Mouse (Mus musculus) cerebellum, postnatal 14 days (tissue): Measurements from ENCODE around the gene Gm42791.

Experiments
- DNase-seq, 2 experiments: peaks; one replicate each; pipeline ENCODE4 v3.0.0; 2021; ENCODE audit warnings: mixed read lengths in 2 of 2

The Gm42791 gene

DNA sequence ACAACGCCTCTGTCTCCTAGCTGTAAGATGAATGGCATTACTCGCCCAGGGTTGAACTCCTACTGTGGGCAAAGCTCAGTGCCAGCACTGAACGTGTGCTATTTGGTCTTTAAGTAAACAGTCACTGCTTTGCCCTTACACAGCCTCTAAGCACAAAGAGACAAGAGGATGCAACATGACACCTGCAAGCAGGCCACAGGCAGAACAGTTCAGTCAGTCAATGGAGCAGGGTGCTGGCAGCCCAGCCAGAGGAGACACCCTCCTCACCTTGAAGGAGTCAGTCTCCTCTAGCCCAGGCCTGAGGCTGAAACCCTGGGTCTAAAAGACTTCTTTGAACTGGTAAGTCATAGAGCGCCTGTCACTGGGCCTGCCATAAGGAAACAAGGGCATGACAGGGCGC, 76.9 kb downstream of the Gm42791 start:
- DNase-seq, result no peak

GRCm38 (mm10) chr5:148916775-148917174, 78.2 kb downstream of the Gm42791 start:
- DNase-seq, result no peak

GRCm38 (mm10) chr5:148912262-148912661, 82.7 kb downstream of the Gm42791 start:
- DNase-seq, result peak in 1 of 2 experiments; percentile 15

DNA sequence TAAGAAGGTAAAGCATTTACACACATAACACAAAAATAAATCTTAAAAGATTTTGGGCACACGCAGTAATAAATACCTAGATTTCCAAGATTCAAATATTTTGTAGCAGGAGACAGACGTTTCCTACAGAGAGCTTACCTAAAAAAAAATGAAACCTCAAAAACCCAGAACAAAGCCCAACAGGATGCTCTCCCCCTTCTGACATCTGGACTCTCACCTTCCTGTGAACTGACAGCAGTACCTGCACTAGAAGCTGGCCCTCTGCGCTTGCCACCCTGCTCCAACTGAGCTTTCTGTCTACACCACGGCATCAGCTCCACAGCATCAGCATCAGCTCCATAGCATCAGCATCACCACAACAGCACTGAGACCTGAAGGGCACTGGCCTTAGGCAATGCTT, 84.9 kb downstream of the Gm42791 start:
- no peak for DNase-seq

DNA sequence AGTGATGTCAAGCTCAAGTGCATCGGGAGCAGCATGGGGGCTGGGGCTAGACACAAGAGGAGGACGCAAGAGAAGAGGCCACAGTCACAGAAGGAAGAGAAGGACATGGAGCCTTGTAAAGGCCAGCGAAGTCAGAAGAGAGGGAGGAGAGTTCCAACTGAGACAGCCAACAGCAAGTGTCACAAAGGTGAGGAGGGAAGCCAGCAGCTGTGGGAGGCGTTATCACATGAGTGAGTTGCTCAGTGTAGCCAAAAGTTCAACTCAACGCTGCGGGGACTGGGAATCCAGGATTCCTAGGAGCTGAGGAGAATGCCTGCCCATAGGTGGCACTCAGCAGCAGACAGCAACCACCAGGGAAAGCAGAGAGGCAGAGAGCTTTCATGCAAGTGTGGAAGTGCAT, 85.5 kb downstream of the Gm42791 start:
- no peak for DNase-seq

DNA sequence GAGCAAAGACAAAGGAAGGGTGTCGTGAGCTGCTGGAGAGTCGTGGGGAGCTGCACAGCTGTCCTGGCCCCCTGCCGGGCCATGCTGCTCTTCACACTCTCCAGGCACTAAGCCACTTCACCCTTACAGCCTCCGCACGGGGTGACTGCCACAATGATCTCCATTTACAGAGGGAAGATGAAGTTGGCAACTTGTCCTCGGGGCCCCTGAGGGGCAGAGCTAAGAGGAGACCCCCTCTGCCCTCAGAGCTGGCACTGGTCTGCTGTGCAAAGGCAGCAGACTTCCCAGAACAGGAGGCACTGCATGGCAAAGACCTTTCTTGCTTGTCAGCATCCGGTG, 85.9 kb downstream of the Gm42791 start:
- DNase-seq, result peak in 1 of 2 experiments; percentile 34

DNA sequence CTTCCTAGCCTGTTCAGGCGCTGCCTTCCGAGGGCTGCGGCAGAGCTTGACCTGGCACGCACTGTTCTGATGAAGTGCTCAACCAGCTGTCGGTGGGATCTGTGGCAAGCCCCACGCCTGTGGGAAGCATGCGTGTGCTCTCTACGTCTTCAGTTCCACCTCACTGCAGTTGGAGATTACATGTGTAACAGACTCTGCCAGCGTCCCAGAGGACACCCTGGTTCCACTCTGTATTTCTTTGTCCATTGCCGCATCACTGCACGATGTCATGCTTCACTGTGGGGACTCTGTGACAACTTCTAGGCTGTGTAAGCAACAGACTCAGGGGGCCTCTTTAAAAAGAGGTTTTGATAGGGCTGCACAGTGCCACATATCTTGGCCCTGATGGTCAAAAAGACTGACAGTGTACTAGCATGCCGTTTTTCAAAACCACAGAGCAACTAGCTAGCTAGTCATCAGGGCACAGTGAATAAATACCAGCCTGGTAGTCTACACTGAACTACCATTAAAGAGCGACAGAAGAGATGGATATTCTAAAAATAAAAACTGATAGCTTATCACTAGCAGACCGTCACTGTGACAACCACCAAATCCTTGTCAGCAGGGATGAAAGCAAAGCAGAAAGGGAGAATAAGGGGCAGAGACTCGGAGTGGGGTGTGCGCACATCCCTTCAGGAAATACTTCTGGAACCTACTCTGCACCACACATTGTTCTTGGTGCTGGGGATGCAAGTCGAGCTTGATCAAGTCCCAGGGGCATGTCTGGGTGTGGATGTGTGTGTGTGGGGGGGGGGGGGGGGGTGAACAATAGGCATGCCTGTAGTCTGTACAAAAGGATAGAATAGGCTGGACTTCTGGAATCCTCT, 86.5 kb downstream of the Gm42791 start:
- DNase-seq, result no peak

- no peak for DNase-seq
Observed at GRCm38 (mm10) chr5:148906305-148906704, 88.6 kb downstream of the Gm42791 start.

DNA sequence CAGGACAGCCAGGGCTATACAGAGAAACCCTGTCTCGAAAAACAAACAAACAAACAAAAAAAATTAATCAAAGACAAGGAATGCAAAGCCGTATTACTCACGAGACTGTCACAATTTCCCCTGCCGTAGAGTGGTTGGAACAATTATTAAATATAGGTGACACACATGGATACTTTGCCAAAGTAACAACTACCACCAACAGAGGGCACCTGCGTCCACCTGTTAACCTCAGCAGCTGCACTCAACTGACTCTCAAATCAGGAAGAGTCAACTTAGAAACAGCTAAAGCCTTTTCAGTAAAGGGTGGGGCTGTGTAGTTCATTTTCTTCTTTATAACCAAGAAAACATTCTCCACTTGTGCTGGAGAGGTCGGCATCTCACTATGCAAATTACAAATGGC, 90.1 kb downstream of the Gm42791 start:
- peak; percentile 36 to 37 for DNase-seq

DNA sequence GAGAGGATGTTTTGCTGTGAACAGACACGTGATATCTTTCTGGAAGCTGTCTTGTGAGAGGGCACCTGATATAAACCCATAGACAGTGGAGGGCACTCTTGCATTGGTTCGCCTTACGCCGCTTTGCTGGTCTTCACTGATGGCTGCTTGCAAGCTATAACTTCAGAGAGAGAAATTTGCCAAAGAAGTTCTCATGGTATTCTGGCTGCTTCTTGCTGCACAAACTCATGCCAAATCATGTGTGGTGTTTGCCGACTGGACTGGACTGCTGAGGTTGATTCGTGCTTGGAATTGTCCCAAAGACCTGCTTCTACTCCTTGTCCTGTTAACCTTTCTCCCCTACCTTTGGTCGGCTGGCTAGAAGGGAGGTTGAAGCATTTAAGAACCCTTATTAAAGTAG, 95.6 kb downstream of the Gm42791 start:
- peak; percentile 13 to 32 for DNase-seq

DNA sequence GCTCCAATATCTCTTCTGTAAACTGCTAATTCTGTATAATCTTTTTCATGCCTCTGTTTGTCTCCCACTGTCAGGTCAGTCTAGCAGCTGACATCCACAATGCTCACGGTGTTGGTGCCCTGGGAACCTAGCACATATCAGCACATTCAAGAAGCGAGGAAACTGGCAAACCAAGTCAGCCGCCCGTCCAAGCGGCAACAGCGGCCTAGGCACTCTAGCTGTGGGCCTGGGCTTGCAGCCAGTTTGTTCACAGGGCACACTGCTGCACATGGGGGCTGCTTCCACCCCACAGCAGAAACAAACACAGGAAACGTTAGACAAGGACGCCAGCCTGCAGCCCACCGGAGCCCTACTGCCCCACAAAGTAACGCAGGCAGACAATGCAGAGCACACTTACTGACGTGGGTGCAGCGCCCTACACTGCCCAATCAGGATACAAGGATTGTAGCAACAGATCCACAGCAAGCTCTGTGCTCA, 97.0 kb downstream of the Gm42791 start:
- peak; percentile 32 to 45 for DNase-seq

DNA sequence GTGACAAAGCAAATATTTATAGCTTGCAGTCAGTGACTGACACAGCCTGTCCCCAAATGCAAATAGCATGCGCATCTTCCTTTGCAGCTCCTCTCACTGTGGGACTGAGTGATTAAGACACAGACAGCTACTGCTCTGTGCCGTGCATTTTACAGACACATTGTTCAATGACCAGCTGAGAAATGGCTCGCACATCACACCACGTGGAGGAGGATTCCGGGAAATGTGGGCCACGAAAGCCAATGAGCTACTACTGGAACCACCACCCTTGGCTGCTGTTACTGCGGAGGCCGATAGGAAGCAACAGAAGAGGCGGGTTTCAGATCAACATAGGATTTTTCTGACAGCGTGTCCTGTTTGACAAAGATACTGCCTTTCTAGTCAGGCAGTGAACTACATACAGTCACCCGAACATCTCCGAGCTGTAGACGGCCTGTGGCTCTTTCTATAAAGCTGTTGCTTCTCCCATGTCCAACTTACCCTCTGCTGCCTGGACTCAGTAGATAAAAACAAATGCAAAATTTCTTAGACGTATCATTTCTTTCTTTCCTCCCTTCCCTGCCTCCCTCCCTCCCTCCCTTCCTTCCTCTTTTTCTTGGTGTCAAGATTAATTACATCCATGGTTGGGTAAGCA, 97.8 kb downstream of the Gm42791 start:
- DNase-seq, result peak in 1 of 2 experiments; percentile 15

GRCm38 (mm10) chr5:148896515-148896914, 98.4 kb downstream of the Gm42791 start:
- no peak for DNase-seq

DNA sequence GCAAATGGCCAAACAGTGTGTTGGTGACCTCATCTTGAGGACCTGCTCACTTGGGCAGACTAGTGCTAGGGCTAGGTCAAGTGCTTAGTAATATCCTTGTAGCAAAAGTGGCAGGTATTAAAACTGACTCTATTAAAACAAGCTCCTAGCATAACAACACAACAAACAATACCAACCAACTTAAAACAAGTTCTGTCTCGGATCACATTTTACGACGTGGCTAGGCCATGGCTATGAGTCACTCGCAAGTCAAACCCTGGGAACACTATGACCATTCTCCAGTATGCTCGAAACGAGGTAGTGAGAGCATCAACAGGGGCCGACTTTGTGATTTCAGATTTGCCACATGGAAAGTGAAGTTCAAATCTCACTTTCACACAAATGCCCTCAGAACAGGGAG, 99.1 kb downstream of the Gm42791 start:
- no peak for DNase-seq

GRCm38 (mm10) chr5:148895034-148895433, 99.9 kb downstream of the Gm42791 start:
- no peak for DNase-seq

- no peak for DNase-seq
Observed at GRCm38 (mm10) chr5:148890237-148890636, 104.7 kb downstream of the Gm42791 start.

- no peak for DNase-seq
Observed at GRCm38 (mm10) chr5:148888032-148888431, 106.9 kb downstream of the Gm42791 start.

- no peak for DNase-seq
Observed at GRCm38 (mm10) chr5:148885821-148886609, 108.9 kb downstream of the Gm42791 start.

- DNase-seq, result peak; percentile 23 to 36
Observed at GRCm38 (mm10) chr5:148883671-148884070, 111.3 kb downstream of the Gm42791 start.

DNA sequence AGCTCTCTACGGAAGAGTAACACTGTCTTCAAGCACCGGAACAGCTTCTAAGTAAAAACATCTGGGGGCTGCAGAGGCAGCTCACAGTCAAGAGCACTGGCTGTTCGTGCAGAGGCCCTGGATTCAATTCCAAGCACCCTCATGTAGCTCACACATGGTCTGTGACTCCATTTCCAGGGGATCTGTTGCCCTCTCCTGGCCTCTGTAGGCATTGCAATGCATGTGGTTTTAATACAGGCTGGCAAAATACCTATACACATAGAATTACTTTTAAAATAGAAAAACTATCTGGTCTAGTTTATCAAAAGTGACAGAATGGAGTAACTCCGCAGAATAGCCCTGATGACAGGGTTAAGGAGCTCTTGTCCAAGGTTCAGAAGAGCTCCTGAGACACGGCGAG, 115.7 kb downstream of the Gm42791 start:
- DNase-seq, result peak in 1 of 2 experiments; percentile 31

GRCm38 (mm10) chr5:148873116-148873515, 121.8 kb downstream of the Gm42791 start:
- DNase-seq, result no peak

DNA sequence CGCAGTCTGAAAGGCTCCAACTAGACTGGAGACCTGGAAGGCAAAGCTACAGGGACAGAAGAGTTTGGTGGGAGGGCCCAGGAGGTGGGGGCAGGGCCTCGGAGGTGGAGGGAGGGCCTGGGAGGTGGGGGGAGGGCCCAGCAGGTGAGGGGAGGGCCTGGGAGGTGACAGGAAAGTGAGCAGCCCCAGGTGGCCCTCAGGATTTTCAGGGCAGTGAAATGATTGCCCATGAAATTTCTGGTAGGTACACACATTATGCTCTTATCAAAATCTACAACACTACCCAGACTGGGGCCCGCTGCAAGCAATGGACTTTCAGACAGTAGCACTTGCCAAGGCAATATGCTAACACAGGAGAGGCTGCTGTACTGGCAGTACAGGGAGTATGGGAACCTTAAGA, 125.4 kb downstream of the Gm42791 start:
- DNase-seq, result no peak

DNA sequence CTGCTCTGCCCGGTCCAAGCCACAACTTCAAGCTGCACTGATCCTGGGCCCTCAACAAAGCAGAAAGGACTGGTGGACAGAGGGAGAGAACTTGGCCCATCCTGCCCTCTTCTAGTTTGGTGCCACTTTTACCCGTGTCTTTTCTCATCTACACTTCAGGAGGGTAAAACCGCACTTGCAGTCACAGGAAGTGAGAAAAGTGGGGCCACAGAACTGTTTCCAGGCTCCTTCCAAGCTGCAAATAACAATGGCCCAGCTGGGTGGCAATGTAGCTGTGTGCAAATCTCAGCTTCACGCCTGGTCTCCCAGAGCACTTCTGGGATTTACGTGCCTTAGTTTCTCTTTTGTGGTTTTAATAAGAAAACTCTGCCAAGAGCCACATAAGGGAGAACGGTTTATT, 127.2 kb downstream of the Gm42791 start:
- no peak for DNase-seq
